Mouse (Mus musculus) ES-E14 (cell line): Measurements from ENCODE around the gene Nrxn3.

Experiments used
- CHD2 ChIP-seq: IDR thresholded peaks from 2 replicates; pipeline ENCODE4 v1.6.1; 2014; ENCODE audit warnings: mild to moderate bottlenecking, low read depth, low read length, inconsistent platforms
- MAFK ChIP-seq: IDR thresholded peaks from 2 replicates; pipeline ENCODE4 v1.6.1; 2014; ENCODE audit warnings: mild to moderate bottlenecking, low read depth, low read length, inconsistent platforms; ENCODE audit not compliant: insufficient read depth
- ZC3H11A ChIP-seq: IDR thresholded peaks from 2 replicates; pipeline ENCODE4 v1.6.1; 2012; ENCODE audit warnings: low read depth, mild to moderate bottlenecking, inconsistent platforms, low read length, borderline replicate concordance
- ZNF384 ChIP-seq: IDR thresholded peaks from 2 replicates; pipeline ENCODE4 v1.6.1; 2012; ENCODE audit warnings: low read depth, low read length, inconsistent platforms

DNA sequence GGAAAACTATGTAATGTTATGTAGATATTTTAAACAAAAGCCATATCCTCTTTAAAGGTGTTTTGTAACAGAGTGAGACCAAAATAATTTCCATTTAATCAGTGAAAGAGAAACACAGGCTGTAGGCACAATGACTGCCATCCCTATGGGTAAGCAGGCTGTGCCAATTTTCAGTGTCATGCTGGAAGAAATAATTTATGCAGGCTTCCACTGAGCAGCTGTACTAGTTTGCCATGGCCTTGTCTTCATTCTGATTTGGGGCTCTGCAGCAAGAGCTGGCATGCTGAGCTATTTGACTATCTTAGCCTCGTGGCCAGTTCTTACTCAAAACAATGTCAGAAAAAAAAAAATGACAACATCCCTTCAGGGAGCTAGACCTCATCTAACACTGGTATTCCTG, 647.3 kb downstream of the Nrxn3 start:
- TF ChIP-seq MAFK (no peak), CHD2 (no peak), ZC3H11A (no peak), ZNF384 (no peak)
